Mouse (Mus musculus) intestine, embryonic 14.5 days (tissue): Measurements from ENCODE around the gene 1700025C18Rik. TPM values are rescaled to one million over a fixed set of nuclear protein-coding genes. Genes with fewer than 3 reads are reported as not detected.

ENCODE experiments used
- ATAC-seq: fragments of 200-750 bp; cut with Nextera tagmentation; replicated peaks from 2 replicates; pipeline ENCODE4 v1.8.0; 2017; ENCODE audit warnings: low read depth, moderate number of reproducible peaks, moderate TSS enrichment, moderate library complexity; ENCODE audit not compliant: low FRiP score, low TSS enrichment
- DNase-seq: peaks from one replicate; pipeline ENCODE4 v3.0.0-alpha.2; 2018; ENCODE audit warnings: low spot score
- H3K27ac ChIP-seq: fragments of 300-500 bp; sonication (generic); 2 replicates; pipeline ENCODE4 v1.5.1; 2014; ENCODE audit warnings: low read depth, mild to moderate bottlenecking, control low read depth
- H3K27me3 ChIP-seq: fragments of 300-500 bp; sonication (generic); replicated peaks from 2 replicates; pipeline ENCODE4 v1.6.1; 2014; ENCODE audit warnings: low read length, control low read depth; ENCODE audit not compliant: control insufficient read depth, insufficient read depth
- H3K36me3 ChIP-seq: fragments of 300-500 bp; sonication (generic); 2 replicates; pipeline ENCODE4 v1.6.1; 2014; ENCODE audit warnings: low read length, control low read depth; ENCODE audit not compliant: control insufficient read depth, insufficient read depth
- H3K4me1 ChIP-seq: fragments of 300-500 bp; sonication (generic); replicated peaks from 2 replicates; pipeline ENCODE4 v1.6.1; 2014; ENCODE audit warnings: low read length, control low read depth, mixed read lengths; ENCODE audit not compliant: control insufficient read depth, insufficient read depth
- H3K4me2 ChIP-seq: fragments of 300-500 bp; sonication (generic); 2 replicates; pipeline ENCODE4 v1.6.1; 2014; ENCODE audit warnings: low read length
- H3K4me3 ChIP-seq: fragments of 300-500 bp; sonication (generic); 2 replicates; pipeline ENCODE4 v1.5.1; 2014; ENCODE audit warnings: low read depth, low read length, control low read depth, mixed read lengths
- H3K9ac ChIP-seq: fragments of 300-500 bp; sonication (generic); 2 replicates; pipeline ENCODE4 v1.6.1; 2014; ENCODE audit warnings: mild to moderate bottlenecking, low read length
- H3K9me3 ChIP-seq: fragments of 300-500 bp; sonication (generic); 2 replicates; pipeline ENCODE4 v1.6.1; 2016; ENCODE audit warnings: low read length, control low read depth; ENCODE audit not compliant: control insufficient read depth
- WGBS: fragments of 180-500 bp; shearing (Covaris S2); extraction: QIAGEN DNeasy Blood & Tissue Kit; methylation state at CpG from one replicate; pipeline ENCODE4 v1.1.7; 2014; 5-methylcytosine and 5-hydroxymethylcytosine counted together
- polyA plus RNA-seq: library from polyadenylated mRNA; unstranded; fragments of >200 nt; fragmentation: Nextera tagmentation; extraction: Ambion mirVana; gene quantifications from 2 replicates; pipeline ENCODE4 v1.2.1, GENCODE M21; 2014

Gene 1700025C18Rik
- not detected in 2 replicates for polyA plus RNA-seq

GRCm38 (mm10) chr2:165090650-165091049 is at the start of gene 1700025C18Rik:
Gene 1700025C18Rik, minus strand, starts transcription at chr2:165090750.
- DNase-seq (no peak), ATAC-seq (no peak)
- Histone ChIP-seq H3K4me1 (no peaks in the 10 kb centered on the region), H3K27me3 (no peaks in the 10 kb centered on the region), H3K27ac (no peak within 1 kb of the TSS), H3K36me3 (no peaks in the 10 kb centered on the region), H3K9ac (no peak within 1 kb of the TSS), H3K4me2 (no peak within 1 kb of the TSS), H3K9me3 (no peaks in the 10 kb centered on the region), H3K4me3 (no peak within 1 kb of the TSS)
- WGBS = 79% methylated on average over 2 of the region's 2 CpGs

- WGBS = 21% methylated on average over 16 of the region's 16 CpGs
- H3K27ac ChIP-seq = no peak overlapping the region
Observed at GRCm38 (mm10) chr2:165136049-165136448, 45.5 kb upstream of the 1700025C18Rik start.

GRCm38 (mm10) chr2:165133566-165133965 is 43.0 kb upstream of the 1700025C18Rik start:
- WGBS = 2% methylated on average over 15 of the region's 15 CpGs
- Histone ChIP-seq H3K4me2 (peak overlapping the region; percentile 34), H3K4me1 (peaks cover 7% of the 10 kb centered on the region; the same call in 1 of the 2 replicates), H3K36me3 (no peaks in the 10 kb centered on the region), H3K27me3 (peaks cover 2% of the 10 kb centered on the region; the same call in 1 of the 2 replicates), H3K27ac (no peak overlapping the region), H3K9ac (no peak overlapping the region), H3K9me3 (no peaks in the 10 kb centered on the region), H3K4me3 (no peak overlapping the region)
- DNase-seq = no peak
- no peak for ATAC-seq

More at GRCm38 (mm10) chr2:165136049-165136448, 45.5 kb upstream of the 1700025C18Rik start:
- H3K27me3 ChIP-seq = peaks cover 2% of the 10 kb centered on the region; the same call in 1 of the 2 replicates
- H3K9ac ChIP-seq = no peak overlapping the region
- DNase-seq (no peak), ATAC-seq (no peak)
- peaks cover 7% of the 10 kb centered on the region; the same call in 1 of the 2 replicates for H3K4me1 ChIP-seq
- H3K9me3 ChIP-seq = no peaks in the 10 kb centered on the region
- H3K36me3 ChIP-seq = no peaks in the 10 kb centered on the region
- no peak overlapping the region for H3K4me2 ChIP-seq
- H3K4me3 ChIP-seq = no peak overlapping the region

DNA sequence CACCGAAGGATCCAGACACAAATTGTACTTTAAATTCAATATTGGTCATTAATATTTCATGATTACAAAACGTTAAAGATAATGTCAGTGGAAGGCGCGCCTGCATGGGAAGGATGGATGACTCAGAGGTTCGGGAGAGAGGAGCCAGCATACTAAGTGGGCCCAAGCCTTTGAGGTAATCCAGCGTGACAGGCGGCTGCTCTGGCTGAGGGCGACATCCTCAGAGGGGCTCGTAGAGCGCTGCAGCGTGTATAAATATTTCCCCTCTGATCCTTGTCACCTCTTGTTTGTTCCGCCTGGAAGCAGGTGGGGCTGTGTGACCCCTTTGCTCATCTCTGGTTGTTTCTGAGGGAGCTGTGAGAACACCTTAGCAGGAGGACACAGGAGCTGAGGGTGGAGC is 40.9 kb upstream of the 1700025C18Rik start:
- H3K4me1 ChIP-seq = 0 out of 2 replicates have a peak, but pooled peaks cover under 1% of the 10 kb centered on the region
- no peak overlapping the region for H3K4me2 ChIP-seq
- no peaks in the 10 kb centered on the region for H3K9me3 ChIP-seq
- DNase-seq = no peak
- no peak overlapping the region for H3K27ac ChIP-seq
- no peak overlapping the region for H3K9ac ChIP-seq
- H3K27me3 ChIP-seq = peaks cover 2% of the 10 kb centered on the region; the same call in 1 of the 2 replicates
- H3K4me3 ChIP-seq = no peak overlapping the region
- no peak for ATAC-seq
- 35% methylated on average over 12 of the region's 12 CpGs for WGBS
- no peaks in the 10 kb centered on the region for H3K36me3 ChIP-seq

DNA sequence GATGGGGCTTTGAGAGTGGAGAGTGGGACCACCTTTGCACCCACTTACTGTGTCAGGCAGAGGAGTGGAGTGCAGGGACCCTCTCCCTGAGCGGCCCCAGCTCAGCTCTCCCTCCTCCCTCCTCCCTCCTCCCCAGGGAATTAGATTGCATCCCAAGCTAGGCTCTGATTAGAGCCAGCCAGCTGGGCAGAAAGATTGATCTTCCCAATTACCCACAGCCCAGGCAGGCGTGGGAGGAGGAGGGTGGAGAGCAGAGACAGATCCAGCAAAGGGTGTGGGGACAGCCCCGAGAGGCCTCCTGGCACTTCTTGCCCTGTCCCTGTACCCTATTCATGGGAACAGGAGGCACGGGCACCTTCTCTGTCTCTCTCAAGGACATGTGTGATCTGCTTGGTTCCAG is 38.6 kb upstream of the 1700025C18Rik start:
- Histone ChIP-seq H3K36me3 (no peaks in the 10 kb centered on the region), H3K9ac (no peak overlapping the region), H3K4me2 (no peak overlapping the region), H3K27me3 (no peaks in the 10 kb centered on the region; the same call in 1 of the 2 replicates), H3K27ac (no peak overlapping the region), H3K4me1 (no peaks in the 10 kb centered on the region), H3K4me3 (no peak overlapping the region), H3K9me3 (no peaks in the 10 kb centered on the region)
- DNase-seq = no peak
- 0 out of 2 replicates have a peak, but pooled peaks have one; percentile 15 for ATAC-seq
- WGBS = 45% methylated on average over 4 of the region's 4 CpGs

DNA sequence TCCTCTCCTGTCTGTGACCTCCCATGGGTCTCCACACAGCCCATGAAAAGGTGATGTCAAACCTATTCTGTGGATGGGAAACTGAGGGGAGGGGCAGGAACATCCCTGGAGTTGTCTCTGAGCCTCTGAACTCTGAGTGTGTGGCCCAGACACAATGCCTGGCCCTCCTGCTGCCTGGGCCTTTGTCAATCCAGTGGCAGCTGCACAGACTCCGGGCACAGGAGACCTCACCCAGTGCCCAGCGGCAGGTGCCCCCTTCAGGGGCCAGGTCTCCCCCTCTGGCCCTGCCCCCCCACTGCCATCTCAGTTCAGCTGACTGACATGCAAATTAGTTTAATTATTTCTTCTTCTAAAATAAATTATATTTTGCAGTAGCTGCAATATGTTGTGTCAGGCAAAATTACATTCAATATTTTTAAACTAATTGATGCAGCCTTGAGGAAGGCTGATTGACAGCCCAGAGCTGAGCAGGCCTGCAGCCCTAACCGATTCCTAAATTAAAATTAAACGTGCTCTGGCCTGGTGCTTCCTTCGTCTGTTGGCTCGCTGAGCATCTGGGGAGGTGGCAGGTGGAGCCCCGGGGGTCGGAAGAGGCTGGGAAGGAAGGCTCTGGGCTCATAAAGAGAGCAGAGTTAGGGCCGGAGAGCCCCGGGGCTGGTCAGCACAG is 36.5 kb upstream of the 1700025C18Rik start:
- Histone ChIP-seq H3K9me3 (no peaks in the 10 kb centered on the region), H3K36me3 (no peaks in the 10 kb centered on the region), H3K9ac (no peak overlapping the region), H3K4me3 (no peak overlapping the region), H3K27ac (no peak overlapping the region), H3K4me2 (no peak overlapping the region), H3K4me1 (no peaks in the 10 kb centered on the region), H3K27me3 (no peaks in the 10 kb centered on the region; the same call in 1 of the 2 replicates)
- 56% methylated on average over 10 of the region's 10 CpGs for WGBS
- no peak for DNase-seq
- ATAC-seq = no peak

GRCm38 (mm10) chr2:165121206-165121840 is 30.8 kb upstream of the 1700025C18Rik start:
- DNase-seq (no peak), ATAC-seq (0 out of 2 replicates have a peak, but pooled peaks have one; percentile 36)
- no peak overlapping the region for H3K27ac ChIP-seq
- no peak overlapping the region for H3K4me3 ChIP-seq
- no peaks in the 10 kb centered on the region for H3K36me3 ChIP-seq
- no peak overlapping the region for H3K4me2 ChIP-seq
- H3K4me1 ChIP-seq = no peaks in the 10 kb centered on the region
- H3K9me3 ChIP-seq = no peaks in the 10 kb centered on the region
- peaks cover 27% of the 10 kb centered on the region for H3K27me3 ChIP-seq
- H3K9ac ChIP-seq = no peak overlapping the region
- 27% methylated on average over 10 of the region's 10 CpGs for WGBS

GRCm38 (mm10) chr2:165120765-165121164 is 30.2 kb upstream of the 1700025C18Rik start:
- no peak overlapping the region for H3K4me2 ChIP-seq
- H3K4me3 ChIP-seq = no peak overlapping the region
- DNase-seq (no peak), ATAC-seq (no peak)
- WGBS = 69% methylated on average over 9 of the region's 9 CpGs
- peaks cover 32% of the 10 kb centered on the region for H3K27me3 ChIP-seq
- H3K9me3 ChIP-seq = no peaks in the 10 kb centered on the region
- H3K27ac ChIP-seq = no peak overlapping the region
- H3K4me1 ChIP-seq = no peaks in the 10 kb centered on the region
- H3K9ac ChIP-seq = no peak overlapping the region
- no peaks in the 10 kb centered on the region for H3K36me3 ChIP-seq
